Mouse (Mus musculus): ENCODE measurements around the gene Hdac6. TPM values are rescaled to one million over a fixed set of nuclear protein-coding genes. Genes with fewer than 3 reads are reported as not detected.

Hdac6 gene
- 121 TPM for polyA plus RNA-seq (2014; fragmentation: Illumina TruSeq; extraction: RNeasy Lipid Tissue Mini Kit (QIAGEN cat#74804); ENCODE audit: low read depth, low replicate concordance)

DNA sequence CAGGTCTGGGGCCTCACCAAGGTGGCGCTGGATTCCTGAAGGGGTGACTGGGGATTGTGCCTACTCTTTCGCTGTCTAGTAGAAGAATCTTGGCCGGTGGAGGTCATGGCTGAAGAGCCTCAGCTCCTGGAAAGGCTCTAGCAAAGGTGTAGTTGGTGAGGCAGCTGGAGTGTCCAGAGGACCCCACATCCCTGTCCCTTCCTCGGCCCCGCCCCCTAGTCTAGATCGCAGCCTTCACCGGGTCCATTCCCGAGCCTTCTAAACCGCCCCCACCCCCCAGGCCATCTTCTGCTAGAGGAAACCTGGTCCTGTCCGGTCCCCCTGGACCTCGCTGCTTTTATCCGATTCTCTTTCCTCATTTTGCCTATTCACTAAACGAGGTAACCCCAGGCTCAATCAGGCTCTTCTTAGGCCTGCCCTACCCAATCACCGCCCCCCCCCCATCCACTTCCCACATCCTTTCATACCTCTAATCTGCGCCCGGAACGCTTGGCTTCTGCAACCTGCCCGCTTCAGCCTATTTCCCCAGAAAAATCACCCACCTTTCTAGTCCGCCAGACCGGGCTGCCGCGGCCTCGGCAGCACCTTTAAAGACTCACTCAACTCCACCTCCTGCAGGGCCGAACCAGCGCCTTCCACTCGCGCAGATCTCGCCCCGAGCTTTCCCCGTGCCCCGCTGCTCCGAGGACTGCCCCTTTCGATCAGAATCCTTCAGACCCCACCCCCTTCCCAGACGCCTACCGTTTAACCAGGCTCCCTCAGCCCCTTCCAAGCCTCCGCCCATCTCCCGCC is at the start of gene Hdac6:
Gene Hdac6, minus strand, starts transcription at position 782 of the 792 bp plus-strand sequence.

GRCm38 (mm10) chrX:7977892-7978291 is 30.2 kb upstream of the Hdac6 start, which contains the start of gene Gata1:
Gene Gata1, minus strand, starts transcription at chrX:7978071.

DNA sequence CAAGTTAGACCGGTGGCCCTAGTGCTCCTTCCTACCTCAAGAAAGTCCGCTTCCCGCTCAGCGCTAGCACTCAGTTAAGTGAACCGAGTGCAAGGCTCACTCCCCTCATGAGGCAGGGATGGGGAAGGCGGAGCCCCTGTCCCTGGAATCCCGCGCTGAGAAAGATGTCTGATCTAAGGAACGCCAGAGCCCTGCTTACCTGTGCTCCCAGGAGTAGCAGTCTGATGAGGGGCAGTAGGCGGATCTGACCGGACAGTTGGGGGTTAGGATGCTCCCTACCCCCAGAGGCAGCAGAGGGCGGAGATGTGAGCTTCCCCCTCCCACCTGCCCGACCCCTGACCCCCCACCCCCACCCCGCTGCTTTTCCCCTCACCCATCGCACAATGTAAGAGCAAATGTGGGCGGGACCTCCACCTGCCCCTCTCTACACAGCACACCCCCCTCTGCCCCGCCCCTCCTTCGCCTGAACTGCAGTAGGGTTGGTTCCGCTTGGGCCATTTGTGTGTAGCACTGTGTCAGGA is 19.4 kb downstream of the Hdac6 start, which contains the start of gene Eras:
Gene Eras, minus strand, starts transcription at position 338 of the 521 bp plus-strand sequence.

GRCm38 (mm10) chrX:7919601-7920383 is 27.9 kb downstream of the Hdac6 start, which contains the start of gene Pcsk1n:
Gene Pcsk1n, plus strand, starts transcription at chrX:7919822.

DNA sequence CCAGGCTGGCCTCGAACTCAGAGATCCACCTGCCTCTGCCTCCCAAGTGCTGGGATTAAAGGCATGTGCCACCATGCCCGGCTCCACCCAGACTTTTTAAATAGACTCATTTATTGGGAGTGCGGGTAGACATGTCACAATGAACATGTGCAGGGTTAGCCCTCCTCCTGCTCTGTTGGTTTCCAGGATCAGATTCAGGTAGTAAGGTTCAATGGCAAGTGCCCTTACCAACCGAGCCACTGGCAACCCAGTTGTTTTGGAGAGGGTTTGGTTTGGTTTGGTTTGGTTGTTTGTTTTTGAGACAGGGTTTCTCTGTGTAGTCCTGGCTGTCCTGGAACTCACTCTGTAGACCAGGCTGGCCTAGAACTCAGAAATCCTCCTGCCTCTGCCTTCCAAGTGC is 38.4 kb downstream of the Hdac6 start, which contains the start of gene Gm10490:
Gene Gm10490, plus strand, starts transcription at position 301 of the 400 bp plus-strand sequence.

GRCm38 (mm10) chrX:7907735-7908134 is 40.0 kb downstream of the Hdac6 start, which contains the start of gene Gm10491:
Gene Gm10491, minus strand, starts transcription at chrX:7907835.

GRCm38 (mm10) chrX:7898880-7899874 is 48.5 kb downstream of the Hdac6 start, which contains the start of the genes Pqbp1 and Timm17b:
Gene Pqbp1, minus strand, starts transcription at chrX:7899269.
Gene Timm17b, plus strand, starts transcription at chrX:7899357.

GRCm38 (mm10) chrX:7883841-7884567 is 63.7 kb downstream of the Hdac6 start, which contains the start of gene Slc35a2:
Gene Slc35a2, plus strand, starts transcription at chrX:7884028.

Other genes with a start within 250 kb of the Hdac6 start
- gene Wdr45, start 233.6 kb downstream of the Hdac6 start, polyA plus RNA-seq (2014; fragmentation: Illumina TruSeq; extraction: RNeasy Lipid Tissue Mini Kit (QIAGEN cat#74804); ENCODE audit: low read depth, low replicate concordance): 59.6 TPM
- not detected for gene Gm45208, start 225.6 kb downstream of the Hdac6 start, polyA plus RNA-seq (2014; fragmentation: Illumina TruSeq; extraction: RNeasy Lipid Tissue Mini Kit (QIAGEN cat#74804); ENCODE audit: low read depth, low replicate concordance)
- gene Praf2, start 219.4 kb downstream of the Hdac6 start, polyA plus RNA-seq (2014; fragmentation: Illumina TruSeq; extraction: RNeasy Lipid Tissue Mini Kit (QIAGEN cat#74804); ENCODE audit: low read depth, low replicate concordance): 12.3 TPM
- 18.1 TPM for gene Ccdc120, start 197.0 kb downstream of the Hdac6 start, polyA plus RNA-seq (2014; fragmentation: Illumina TruSeq; extraction: RNeasy Lipid Tissue Mini Kit (QIAGEN cat#74804); ENCODE audit: low read depth, low replicate concordance)
- 70.2 TPM for gene Tfe3, start 185.3 kb downstream of the Hdac6 start, polyA plus RNA-seq (2014; fragmentation: Illumina TruSeq; extraction: RNeasy Lipid Tissue Mini Kit (QIAGEN cat#74804); ENCODE audit: low read depth, low replicate concordance)
- gene Gripap1, start 158.1 kb downstream of the Hdac6 start, polyA plus RNA-seq (2014; fragmentation: Illumina TruSeq; extraction: RNeasy Lipid Tissue Mini Kit (QIAGEN cat#74804); ENCODE audit: low read depth, low replicate concordance): 44.2 TPM
- 6.5 TPM for gene Kcnd1, start 125.6 kb downstream of the Hdac6 start, polyA plus RNA-seq (2014; fragmentation: Illumina TruSeq; extraction: RNeasy Lipid Tissue Mini Kit (QIAGEN cat#74804); ENCODE audit: low read depth, low replicate concordance)
- 83.1 TPM for gene Otud5, start 106.5 kb downstream of the Hdac6 start, polyA plus RNA-seq (2014; fragmentation: Illumina TruSeq; extraction: RNeasy Lipid Tissue Mini Kit (QIAGEN cat#74804); ENCODE audit: low read depth, low replicate concordance)
- 12.6 TPM for gene Pim2, start 69.6 kb downstream of the Hdac6 start, polyA plus RNA-seq (2014; fragmentation: Illumina TruSeq; extraction: RNeasy Lipid Tissue Mini Kit (QIAGEN cat#74804); ENCODE audit: low read depth, low replicate concordance)
- 32.2 TPM for gene Slc35a2, start 63.9 kb downstream of the Hdac6 start, polyA plus RNA-seq (2014; fragmentation: Illumina TruSeq; extraction: RNeasy Lipid Tissue Mini Kit (QIAGEN cat#74804); ENCODE audit: low read depth, low replicate concordance)
- 57.6 TPM for gene Pqbp1, start 48.6 kb downstream of the Hdac6 start, polyA plus RNA-seq (2014; fragmentation: Illumina TruSeq; extraction: RNeasy Lipid Tissue Mini Kit (QIAGEN cat#74804); ENCODE audit: low read depth, low replicate concordance)
- gene Timm17b, start 48.5 kb downstream of the Hdac6 start, polyA plus RNA-seq (2014; fragmentation: Illumina TruSeq; extraction: RNeasy Lipid Tissue Mini Kit (QIAGEN cat#74804); ENCODE audit: low read depth, low replicate concordance): 38.1 TPM
- gene Gm10491, start 40.1 kb downstream of the Hdac6 start, polyA plus RNA-seq (2014; fragmentation: Illumina TruSeq; extraction: RNeasy Lipid Tissue Mini Kit (QIAGEN cat#74804); ENCODE audit: low read depth, low replicate concordance): not detected
- not detected for gene Gm10490, start 38.3 kb downstream of the Hdac6 start, polyA plus RNA-seq (2014; fragmentation: Illumina TruSeq; extraction: RNeasy Lipid Tissue Mini Kit (QIAGEN cat#74804); ENCODE audit: low read depth, low replicate concordance)
- 0.57 TPM for gene Pcsk1n, start 28.1 kb downstream of the Hdac6 start, polyA plus RNA-seq (2014; fragmentation: Illumina TruSeq; extraction: RNeasy Lipid Tissue Mini Kit (QIAGEN cat#74804); ENCODE audit: low read depth, low replicate concordance)
- not detected for gene Eras, start 19.3 kb downstream of the Hdac6 start, polyA plus RNA-seq (2014; fragmentation: Illumina TruSeq; extraction: RNeasy Lipid Tissue Mini Kit (QIAGEN cat#74804); ENCODE audit: low read depth, low replicate concordance)
- 0.26 TPM for gene Gata1, start 30.2 kb upstream of the Hdac6 start, polyA plus RNA-seq (2014; fragmentation: Illumina TruSeq; extraction: RNeasy Lipid Tissue Mini Kit (QIAGEN cat#74804); ENCODE audit: low read depth, low replicate concordance)
- gene Glod5, start 70.6 kb upstream of the Hdac6 start, polyA plus RNA-seq (2014; fragmentation: Illumina TruSeq; extraction: RNeasy Lipid Tissue Mini Kit (QIAGEN cat#74804); ENCODE audit: low read depth, low replicate concordance): 0.91 TPM
- gene Suv39h1, start 126.9 kb upstream of the Hdac6 start, polyA plus RNA-seq (2014; fragmentation: Illumina TruSeq; extraction: RNeasy Lipid Tissue Mini Kit (QIAGEN cat#74804); ENCODE audit: low read depth, low replicate concordance): 15.3 TPM
- 9.3 TPM for gene Was, start 142.6 kb upstream of the Hdac6 start, polyA plus RNA-seq (2014; fragmentation: Illumina TruSeq; extraction: RNeasy Lipid Tissue Mini Kit (QIAGEN cat#74804); ENCODE audit: low read depth, low replicate concordance)
- 50.3 TPM for gene Wdr13, start 185.0 kb upstream of the Hdac6 start, polyA plus RNA-seq (2014; fragmentation: Illumina TruSeq; extraction: RNeasy Lipid Tissue Mini Kit (QIAGEN cat#74804); ENCODE audit: low read depth, low replicate concordance)
- gene Rbm3, start 198.0 kb upstream of the Hdac6 start, polyA plus RNA-seq (2014; fragmentation: Illumina TruSeq; extraction: RNeasy Lipid Tissue Mini Kit (QIAGEN cat#74804); ENCODE audit: low read depth, low replicate concordance): 373 TPM
- 6.0 TPM for gene Tbc1d25, start 228.3 kb upstream of the Hdac6 start, polyA plus RNA-seq (2014; fragmentation: Illumina TruSeq; extraction: RNeasy Lipid Tissue Mini Kit (QIAGEN cat#74804); ENCODE audit: low read depth, low replicate concordance)
- gene Ebp, start 245.6 kb upstream of the Hdac6 start, polyA plus RNA-seq (2014; fragmentation: Illumina TruSeq; extraction: RNeasy Lipid Tissue Mini Kit (QIAGEN cat#74804); ENCODE audit: low read depth, low replicate concordance): 62.2 TPM

Data from adipose tissue, adult 10 weeks (tissue).